Mouse (Mus musculus) lung, postnatal 36 days (tissue): ENCODE measurements around the gene Rabep2.
"Not testable (repeated sequence)": the region's sequence is repeated elsewhere in the genome, so short reads cannot be mapped to it uniquely, and the experiment has no call there.

ENCODE experiments used
- DNase-seq: peaks from one replicate; pipeline ENCODE4 v3.0.0; 2022; ENCODE audit warnings: mixed read lengths

The Rabep2 gene

GRCm38 (mm10) chr7:126428631-126429502 is at the start of gene Rabep2:
Rabep2 (plus strand) TSS chr7:126428759.
- DNase-seq: peak; percentile 97

GRCm38 (mm10) chr7:126383565-126383964 is 45.0 kb upstream of the Rabep2 start:
- DNase-seq: no peak

DNA sequence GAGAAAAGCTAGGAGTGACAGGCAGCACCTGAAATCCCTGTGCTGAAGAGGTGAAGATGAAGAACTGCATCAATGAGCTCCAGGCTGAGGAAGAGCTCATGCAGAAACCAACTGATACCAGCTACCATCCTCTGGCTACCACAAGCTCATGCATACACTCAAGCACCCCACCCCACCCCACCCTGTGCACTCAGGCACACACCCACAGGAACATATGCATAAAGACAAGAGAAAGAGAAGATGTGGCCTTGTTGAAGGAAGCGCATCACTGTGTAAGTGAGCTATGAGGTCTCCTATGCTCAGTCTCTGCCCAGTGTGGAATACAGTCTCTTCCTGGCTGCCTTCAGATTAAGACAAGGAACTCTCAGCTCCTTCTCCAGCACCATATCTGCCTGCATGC is 40.4 kb upstream of the Rabep2 start:
- no peak for DNase-seq

DNA sequence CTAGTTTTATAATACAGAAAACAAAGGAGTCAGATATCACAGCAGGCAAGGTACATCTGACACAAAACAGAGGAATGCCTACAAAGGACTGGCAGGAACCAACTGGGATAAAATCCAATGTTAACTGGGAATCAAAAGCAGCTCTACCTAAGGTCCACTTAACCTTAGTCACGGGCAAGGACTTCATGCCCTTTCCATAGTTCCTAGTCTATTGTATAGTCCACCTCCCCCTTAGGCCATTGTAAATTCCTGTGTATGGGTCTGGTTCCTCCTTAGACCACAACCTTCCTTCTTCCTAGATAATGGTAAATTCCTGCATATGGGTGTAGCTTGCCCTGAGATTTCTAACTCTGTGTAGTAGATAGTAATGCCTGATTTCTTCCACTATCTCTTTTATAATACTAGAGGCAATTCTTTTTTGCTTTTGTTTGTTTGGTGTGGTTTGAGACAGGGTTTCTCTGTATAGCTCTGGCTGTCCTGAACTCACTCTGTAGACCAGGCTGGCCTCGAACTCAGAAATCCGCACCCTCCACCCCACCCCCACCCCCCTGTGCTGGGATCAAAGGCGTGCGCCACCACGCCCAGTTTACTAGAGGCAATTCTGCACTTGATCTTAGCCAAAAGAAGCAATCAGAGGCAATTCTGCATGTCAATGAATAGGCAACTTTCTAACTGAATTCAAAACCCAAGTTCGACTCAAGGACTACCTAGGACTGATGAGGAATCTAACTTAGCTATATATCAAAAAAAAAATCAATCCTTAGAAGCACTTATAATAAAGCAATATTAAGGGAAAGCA is 36.3 kb upstream of the Rabep2 start:
- not testable (repeated sequence) for DNase-seq

- peak; percentile 98 for DNase-seq
Observed at GRCm38 (mm10) chr7:126396298-126397119, 32.0 kb upstream of the Rabep2 start, which contains the start of gene Nfatc2ip. Nfatc2ip (minus strand) TSS chr7:126396737.

- DNase-seq: no peak
Observed at GRCm38 (mm10) chr7:126397221-126397620, 31.3 kb upstream of the Rabep2 start.

- DNase-seq: no peak
Observed at GRCm38 (mm10) chr7:126397822-126398221, 30.7 kb upstream of the Rabep2 start.

DNA sequence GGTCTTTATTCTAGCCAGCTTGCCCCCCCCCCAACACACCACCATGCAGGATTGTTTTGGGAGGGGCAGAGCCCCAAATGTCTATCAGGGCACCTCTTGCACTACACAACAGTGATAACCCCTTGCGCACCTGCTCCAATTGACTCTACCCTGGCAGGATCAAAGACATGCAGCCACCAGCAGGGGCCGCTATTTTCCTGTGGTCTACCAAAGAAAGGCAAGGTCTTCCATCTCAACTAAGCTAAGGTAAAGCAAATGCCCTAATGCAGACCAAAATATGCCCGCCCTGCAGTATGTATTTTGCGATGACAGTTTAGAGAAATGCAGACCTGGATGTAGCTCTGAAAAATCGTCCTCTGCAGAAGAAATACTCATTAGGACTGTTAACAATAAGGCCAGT is 29.0 kb upstream of the Rabep2 start:
- peak; percentile 91 for DNase-seq

DNA sequence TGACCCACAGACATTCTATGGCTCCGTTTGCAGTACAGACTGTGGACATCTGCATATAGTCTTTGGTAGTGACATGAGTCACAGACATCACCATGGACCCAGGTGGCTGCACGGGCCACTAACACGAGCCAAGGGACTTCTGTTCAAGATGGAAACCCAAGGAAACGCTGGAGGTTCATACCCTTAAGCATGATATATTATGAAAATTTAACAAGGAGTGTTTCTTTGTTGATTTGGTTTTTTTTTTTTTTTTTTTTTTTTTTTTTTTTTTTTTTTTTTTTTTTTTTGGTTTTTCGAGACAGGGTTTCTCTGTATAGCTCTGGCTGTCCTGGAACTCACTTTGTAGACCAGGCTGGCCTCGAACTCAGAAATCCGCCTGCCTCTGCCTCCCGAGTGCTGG is 26.0 kb upstream of the Rabep2 start:
- not testable (repeated sequence) for DNase-seq

- DNase-seq: no peak
Observed at GRCm38 (mm10) chr7:126408686-126409085, 19.9 kb upstream of the Rabep2 start.

DNA sequence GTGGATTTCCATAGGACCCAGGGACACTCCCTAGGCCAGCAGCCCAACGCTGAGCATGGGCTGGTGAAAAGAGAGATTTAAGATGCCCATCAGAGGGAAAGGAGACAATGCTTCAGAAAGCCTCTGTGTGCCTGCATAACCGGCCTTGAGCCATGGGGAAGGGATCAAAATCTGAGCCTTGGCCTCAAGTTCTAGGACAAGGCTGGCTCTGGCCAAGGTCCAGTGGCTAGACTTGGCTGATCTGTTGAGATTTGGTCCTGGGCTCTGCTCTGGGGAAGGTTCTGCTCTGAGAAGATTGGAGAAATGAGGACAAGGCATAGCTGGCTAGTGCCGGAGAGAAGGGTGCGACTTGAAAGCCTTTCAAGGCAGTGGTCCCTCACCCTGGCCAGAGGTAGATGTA is 17.5 kb upstream of the Rabep2 start:
- DNase-seq: no peak

DNA sequence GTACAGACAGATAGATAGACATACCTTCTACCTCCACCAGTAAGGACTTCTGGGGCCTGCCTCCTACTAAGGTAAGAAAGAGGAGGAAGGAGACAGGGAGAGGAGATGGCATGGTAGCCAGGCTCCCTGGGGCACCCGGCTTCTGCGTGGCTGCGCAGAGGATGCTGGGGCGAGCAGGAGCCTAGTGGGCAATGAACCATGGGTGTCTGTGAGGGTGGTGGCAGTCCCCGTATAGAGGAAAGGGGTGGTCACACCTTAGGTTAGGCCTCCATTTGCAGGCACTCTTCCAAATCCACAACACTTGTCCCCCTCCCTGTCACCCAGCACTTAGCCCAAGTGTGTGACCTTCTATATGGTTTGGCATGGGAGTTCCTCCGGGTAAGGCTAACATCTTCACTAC is 13.8 kb upstream of the Rabep2 start, which contains the start of gene Cd19:
Gene Cd19 (minus strand): TSS at position 165 of the 400 bp plus-strand sequence.
- no peak for DNase-seq

DNA sequence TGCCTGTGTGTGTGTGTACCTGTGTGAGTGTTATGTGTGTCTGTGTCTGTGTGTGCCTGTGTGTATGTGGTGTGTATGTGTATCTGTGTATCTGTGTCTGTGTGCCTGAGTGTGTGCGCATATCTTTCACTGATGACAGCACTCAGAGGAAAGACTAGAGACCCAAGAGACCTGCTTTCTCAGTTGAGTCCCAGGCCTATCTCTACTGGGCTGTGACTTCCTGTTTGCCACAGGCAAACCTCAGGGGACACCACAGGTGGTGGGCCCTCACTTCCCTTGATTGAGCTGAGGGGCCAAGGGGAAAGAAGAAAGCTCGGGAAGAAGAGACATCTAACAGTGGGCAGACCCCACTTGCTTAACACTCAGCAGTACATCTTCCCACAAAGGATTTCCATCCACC is 11.9 kb upstream of the Rabep2 start:
- DNase-seq: peak; percentile 24

GRCm38 (mm10) chr7:126417045-126417444 is 11.5 kb upstream of the Rabep2 start:
- no peak for DNase-seq

DNA sequence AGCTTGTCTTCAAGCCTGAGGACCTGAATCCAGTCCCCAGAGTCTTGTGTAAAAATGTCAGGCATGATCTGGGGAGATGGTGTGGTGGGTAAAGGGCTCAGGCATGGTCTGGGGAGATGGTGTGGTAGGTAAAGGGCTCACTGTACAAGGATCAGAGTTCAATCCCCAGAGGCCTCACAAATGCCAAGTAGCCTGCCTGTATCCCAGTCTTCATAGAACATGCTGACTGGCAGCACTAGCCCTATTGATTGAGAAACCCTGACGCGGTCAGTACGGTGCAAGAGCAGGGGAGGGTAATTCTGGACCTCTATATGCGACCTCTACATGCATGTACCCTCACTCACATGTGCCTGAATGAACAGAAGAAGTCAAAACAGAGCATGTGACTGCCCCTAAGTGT is 11.0 kb upstream of the Rabep2 start:
- DNase-seq: no peak

DNA sequence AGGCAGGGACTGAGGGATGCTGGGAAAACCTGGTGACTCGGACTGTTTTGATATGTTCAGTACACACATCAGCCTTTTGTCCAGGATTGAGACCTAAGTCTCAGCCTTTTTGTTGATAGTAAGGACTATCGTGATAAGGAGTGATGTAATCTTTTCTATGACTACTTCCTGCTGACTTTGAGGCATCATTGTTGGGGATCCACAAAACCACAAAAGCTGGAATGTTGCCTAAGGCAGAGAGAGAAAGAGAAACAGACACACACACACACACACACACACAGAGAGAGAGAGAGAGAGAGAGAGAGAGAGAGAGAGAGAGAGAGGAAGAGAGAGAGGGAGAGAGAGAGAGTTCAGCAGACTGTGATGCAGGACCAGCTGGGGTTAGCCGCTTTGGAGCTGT is 10.1 kb upstream of the Rabep2 start:
- DNase-seq: no peak

- peak; percentile 15 for DNase-seq
Observed at GRCm38 (mm10) chr7:126421756-126422155, 6.8 kb upstream of the Rabep2 start.

GRCm38 (mm10) chr7:126424161-126424560 is 4.4 kb upstream of the Rabep2 start:
- no peak for DNase-seq

- DNase-seq: no peak
Observed at GRCm38 (mm10) chr7:126427323-126427860, 1.2 kb upstream of the Rabep2 start.

DNA sequence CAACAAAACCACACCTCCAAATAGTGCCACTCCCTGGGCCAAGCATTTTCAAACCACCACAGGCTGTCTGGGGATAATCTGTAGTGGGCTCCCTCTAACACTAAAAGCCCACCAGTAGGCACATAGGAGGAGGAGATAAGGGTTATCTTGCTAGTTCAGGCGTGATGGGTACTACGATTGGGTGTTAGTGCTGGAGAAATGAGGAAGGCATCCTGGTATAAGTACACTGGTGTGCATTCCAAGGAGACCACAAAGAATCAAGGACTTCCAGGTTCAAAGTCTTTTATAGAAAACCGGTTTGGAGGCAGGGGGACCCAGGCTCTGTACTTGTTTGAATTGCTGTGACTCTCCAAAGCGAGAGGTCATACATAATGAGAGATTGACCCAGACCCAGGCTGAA is 405 bp upstream of the Rabep2 start:
- no peak for DNase-seq

GRCm38 (mm10) chr7:126429503-126429898 is 942 bp downstream of the Rabep2 start:
- no peak for DNase-seq

DNA sequence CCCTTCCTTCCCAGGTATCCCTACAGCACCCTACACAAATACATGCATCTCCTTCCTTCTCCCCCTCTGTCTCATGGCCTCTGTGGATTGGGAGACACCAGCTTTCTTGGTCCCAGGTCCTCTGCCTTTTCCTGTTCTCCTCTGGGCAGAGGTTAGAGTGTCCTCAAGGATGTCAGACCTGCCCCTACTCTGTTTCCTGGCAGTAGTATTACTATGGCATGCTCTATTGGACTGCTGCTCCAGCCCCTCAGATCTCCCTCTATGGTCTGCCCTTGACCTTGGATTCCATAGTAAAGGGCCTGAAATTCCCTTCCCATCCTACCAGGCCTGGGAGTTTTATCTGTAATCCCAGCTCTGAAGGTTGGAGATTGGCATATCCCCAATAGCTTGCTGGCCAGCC is 1.6 kb downstream of the Rabep2 start:
- DNase-seq: no peak

GRCm38 (mm10) chr7:126434726-126435125 is 6.2 kb downstream of the Rabep2 start:
- DNase-seq: no peak
